Mouse (Mus musculus): ENCODE measurements around the gene Zfp169. TPM values are rescaled to one million over a fixed set of nuclear protein-coding genes. Genes with fewer than 3 reads are reported as not detected.
A peak's percentile ranks its signal among the peaks of the same experiment; 100 is the strongest.

Gene Zfp169
- total RNA-seq (2014; rRNA removed) (15.6 and 46.7 TPM in 2 replicates), polyA plus RNA-seq (2015; fragmentation: Nextera tagmentation; extraction: Ambion mirVana) (2.2 and 3.6 TPM in 2 replicates)

DNA sequence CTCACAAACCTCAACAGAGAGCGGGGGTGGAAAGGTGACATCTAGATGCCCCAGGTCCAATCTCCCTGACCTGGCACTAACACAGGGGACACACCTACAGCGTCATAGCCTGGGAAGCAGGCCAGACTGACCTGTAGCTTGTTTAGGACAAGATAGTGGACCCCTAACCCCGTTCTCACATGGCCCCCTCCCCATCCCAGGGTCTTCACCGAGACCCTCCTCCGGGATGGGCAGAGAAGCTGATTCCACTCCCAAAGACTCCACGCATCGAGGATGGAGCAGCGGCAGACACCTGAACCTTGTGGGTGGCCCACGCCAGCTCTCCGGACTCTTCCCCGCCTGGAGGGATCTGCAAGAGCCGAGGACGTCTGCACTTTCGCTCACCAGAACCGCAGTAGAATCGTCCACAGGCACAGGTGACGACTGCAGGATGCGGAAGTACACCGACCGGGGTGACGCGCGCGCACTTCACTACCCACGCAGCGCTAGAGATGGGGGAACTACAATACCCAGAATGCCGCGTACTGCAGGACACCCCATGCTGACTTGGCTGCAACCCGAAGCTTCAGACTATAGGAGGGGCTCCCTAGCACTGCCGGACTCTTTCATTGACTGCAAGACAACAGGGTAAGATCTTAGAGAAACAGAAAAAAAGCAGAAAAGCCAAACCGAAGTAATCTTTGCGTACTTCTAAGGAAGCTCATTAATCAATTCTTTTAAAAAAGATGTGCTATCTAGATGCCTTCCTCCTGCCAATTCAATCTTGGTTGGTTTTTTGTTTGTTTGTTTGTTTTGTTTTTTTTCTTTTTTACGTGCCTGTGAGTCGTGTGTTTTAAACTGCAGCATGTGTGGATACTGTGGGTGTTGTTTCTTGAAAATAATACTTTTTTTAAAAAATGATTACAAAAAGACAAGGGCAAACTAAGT, at the start of gene Zfp169, which contains the start of gene A830005F24Rik:
Zfp169 (minus strand) TSS at position 449 of the 927 bp plus-strand sequence.
A830005F24Rik (plus strand) TSS at position 568 of the 927 bp plus-strand sequence.
- peak within 1 kb of the TSS; percentile 69 for H3K27ac ChIP-seq (ENCODE audit: low read depth, low read length)
- H3K4me3 ChIP-seq (ENCODE audit: low read depth, low read length) = peak within 1 kb of the TSS; percentile 65
- WGBS = 2% methylated on average over 34 of the region's 34 CpGs
- H3K9me3 ChIP-seq (ENCODE audit: low read length) = no peaks in the 10 kb centered on the region
- peak within 1 kb of the TSS; percentile 83 for H3K9ac ChIP-seq (replicated peaks; ENCODE audit: low read length, poor library complexity, severe bottlenecking)
- H3K27me3 ChIP-seq (ENCODE audit: insufficient read depth, low read length) = no peaks in the 10 kb centered on the region
- no peaks in the 10 kb centered on the region for H3K4me1 ChIP-seq (ENCODE audit: insufficient read depth, low read length)
- TF ChIP-seq CTCF (IDR thresholded peaks at IDR 0.05) = peak; percentile 43
- no peaks in the 10 kb centered on the region for H3K36me3 ChIP-seq (ENCODE audit: insufficient read depth, low read length)
- peak within 1 kb of the TSS; percentile 73 for H3K4me2 ChIP-seq (ENCODE audit: low read depth, low read length, poor library complexity, severe bottlenecking)
- DNase-seq (ENCODE audit: low spot score) (peak; percentile 96), ATAC-seq (ENCODE audit: low FRiP score) (peak; percentile 97)

DNA sequence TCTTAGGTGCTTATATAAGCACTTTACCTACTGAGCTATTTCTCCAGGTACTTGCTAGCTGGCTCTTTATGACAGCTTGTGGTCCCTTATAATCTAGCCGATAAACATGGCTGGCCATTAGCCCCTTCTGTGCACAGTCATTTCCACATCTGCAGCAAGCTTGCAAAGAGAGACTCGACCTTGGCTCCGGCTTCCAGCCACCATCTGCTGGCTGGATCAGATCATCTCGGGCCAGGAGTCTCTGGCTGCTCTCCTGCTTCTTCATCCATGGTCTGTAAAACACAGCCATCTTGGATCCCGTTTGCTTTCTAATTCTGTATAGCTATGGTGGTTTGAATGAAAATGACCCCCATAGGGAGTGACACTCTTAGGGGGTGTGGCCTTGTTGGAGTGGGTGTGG, 49.1 kb upstream of the Zfp169 start:
- H3K27me3 ChIP-seq (ENCODE audit: insufficient read depth, low read length) = no peaks in the 10 kb centered on the region
- no peak overlapping the region for H3K4me2 ChIP-seq (ENCODE audit: low read depth, low read length, poor library complexity, severe bottlenecking)
- TF ChIP-seq CTCF (IDR thresholded peaks at IDR 0.05) = no peak
- H3K4me3 ChIP-seq (ENCODE audit: low read depth, low read length) = no peak overlapping the region
- DNase-seq (ENCODE audit: low spot score) (no peak), ATAC-seq (ENCODE audit: low FRiP score) (no peak)
- H3K36me3 ChIP-seq (ENCODE audit: insufficient read depth, low read length) = no peaks in the 10 kb centered on the region
- no peaks in the 10 kb centered on the region for H3K4me1 ChIP-seq (ENCODE audit: insufficient read depth, low read length)
- H3K27ac ChIP-seq (ENCODE audit: low read depth, low read length) = no peak overlapping the region
- 90% methylated on average over 5 of the region's 5 CpGs for WGBS
- no peak overlapping the region for H3K9ac ChIP-seq (replicated peaks; ENCODE audit: low read length, poor library complexity, severe bottlenecking)
- H3K9me3 ChIP-seq (ENCODE audit: low read length) = no peaks in the 10 kb centered on the region

DNA sequence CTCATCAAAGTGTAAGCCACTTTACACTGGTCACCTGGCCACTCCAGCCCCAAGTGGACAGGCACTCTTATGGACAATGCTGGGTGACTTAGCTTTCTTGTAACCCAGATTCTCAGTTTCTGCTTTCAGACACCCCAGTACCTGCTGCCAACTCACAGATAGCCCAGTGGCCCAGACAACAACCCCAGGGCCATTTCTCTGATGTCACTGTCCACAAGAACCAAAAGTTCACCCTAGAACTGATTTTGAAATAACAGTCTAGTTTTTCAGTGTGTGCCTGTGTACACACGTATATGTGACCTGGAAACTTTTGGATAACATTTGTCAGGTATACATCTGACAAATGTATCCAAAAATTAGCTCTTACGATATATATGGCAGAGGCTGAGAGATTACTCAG, 48.2 kb upstream of the Zfp169 start:
- TF ChIP-seq CTCF (IDR thresholded peaks at IDR 0.05) = no peak
- Histone ChIP-seq H3K27ac (ENCODE audit: low read depth, low read length) (no peak overlapping the region), H3K4me2 (ENCODE audit: low read depth, low read length, poor library complexity, severe bottlenecking) (no peak overlapping the region), H3K4me1 (ENCODE audit: insufficient read depth, low read length) (no peaks in the 10 kb centered on the region), H3K9ac (replicated peaks; ENCODE audit: low read length, poor library complexity, severe bottlenecking) (no peak overlapping the region), H3K36me3 (ENCODE audit: insufficient read depth, low read length) (no peaks in the 10 kb centered on the region), H3K9me3 (ENCODE audit: low read length) (no peaks in the 10 kb centered on the region), H3K27me3 (ENCODE audit: insufficient read depth, low read length) (no peaks in the 10 kb centered on the region), H3K4me3 (ENCODE audit: low read depth, low read length) (no peak overlapping the region)
- 91% methylated on average over 2 of the region's 2 CpGs for WGBS
- DNase-seq (ENCODE audit: low spot score) = no peak
- ATAC-seq (ENCODE audit: low FRiP score) = no peak

DNA sequence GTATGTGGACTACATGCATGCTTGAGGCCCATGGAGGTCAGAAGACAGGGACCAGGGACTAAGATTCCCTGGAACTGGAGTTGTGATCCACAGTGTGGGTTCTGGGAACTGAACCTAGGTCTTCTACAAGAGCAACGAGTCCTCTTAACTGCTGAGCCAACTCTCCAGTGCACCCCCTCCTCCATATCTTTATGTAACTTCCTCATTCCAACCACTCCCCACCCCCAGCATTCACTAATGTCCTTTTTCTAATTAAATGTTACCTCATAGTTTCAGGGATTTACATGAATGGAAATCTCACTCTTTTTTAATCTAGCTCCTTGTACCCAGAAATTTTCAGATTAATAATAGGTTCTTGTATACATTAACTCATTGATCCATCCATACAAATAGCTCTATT, 42.7 kb upstream of the Zfp169 start:
- no peaks in the 10 kb centered on the region for H3K27me3 ChIP-seq (ENCODE audit: insufficient read depth, low read length)
- no peak overlapping the region for H3K27ac ChIP-seq (ENCODE audit: low read depth, low read length)
- no peak overlapping the region for H3K4me2 ChIP-seq (ENCODE audit: low read depth, low read length, poor library complexity, severe bottlenecking)
- no peaks in the 10 kb centered on the region for H3K36me3 ChIP-seq (ENCODE audit: insufficient read depth, low read length)
- no peak overlapping the region for H3K9ac ChIP-seq (replicated peaks; ENCODE audit: low read length, poor library complexity, severe bottlenecking)
- no peaks in the 10 kb centered on the region for H3K9me3 ChIP-seq (ENCODE audit: low read length)
- H3K4me3 ChIP-seq (ENCODE audit: low read depth, low read length) = no peak overlapping the region
- ATAC-seq (ENCODE audit: low FRiP score) (no peak), DNase-seq (ENCODE audit: low spot score) (no peak)
- 95% methylated on average over 1 of the region's 1 CpGs for WGBS
- TF ChIP-seq CTCF (IDR thresholded peaks at IDR 0.05) = no peak
- H3K4me1 ChIP-seq (ENCODE audit: insufficient read depth, low read length) = no peaks in the 10 kb centered on the region

DNA sequence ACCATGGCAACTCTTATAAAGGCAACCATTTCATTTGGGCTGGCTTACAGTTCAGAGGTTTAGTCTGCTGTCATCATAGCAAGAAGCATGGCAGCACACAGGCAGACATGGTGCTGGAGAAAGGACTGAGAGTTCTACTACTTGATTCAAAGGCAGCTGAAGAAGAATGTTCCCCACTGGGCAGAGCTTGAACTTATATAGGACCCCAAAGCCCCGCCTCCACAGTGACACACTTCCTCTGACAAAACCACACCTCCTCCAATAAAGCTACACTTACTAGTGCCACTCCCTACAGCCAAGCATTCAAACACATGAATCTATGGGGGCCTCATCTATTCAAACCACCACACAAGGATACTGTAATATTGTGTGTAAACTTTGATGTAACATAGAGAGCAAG, 41.3 kb upstream of the Zfp169 start:
- Histone ChIP-seq H3K36me3 (ENCODE audit: insufficient read depth, low read length) (no peaks in the 10 kb centered on the region), H3K27ac (ENCODE audit: low read depth, low read length) (no peak overlapping the region), H3K27me3 (ENCODE audit: insufficient read depth, low read length) (no peaks in the 10 kb centered on the region), H3K9ac (replicated peaks; ENCODE audit: low read length, poor library complexity, severe bottlenecking) (no peak overlapping the region), H3K4me3 (ENCODE audit: low read depth, low read length) (no peak overlapping the region), H3K4me1 (ENCODE audit: insufficient read depth, low read length) (no peaks in the 10 kb centered on the region), H3K4me2 (ENCODE audit: low read depth, low read length, poor library complexity, severe bottlenecking) (no peak overlapping the region), H3K9me3 (ENCODE audit: low read length) (no peaks in the 10 kb centered on the region)
- no peak for DNase-seq (ENCODE audit: low spot score)
- no peak for ATAC-seq (ENCODE audit: low FRiP score)
- WGBS = 93% methylated on average over 1 of the region's 1 CpGs
- TF ChIP-seq CTCF (IDR thresholded peaks at IDR 0.05) = no peak

DNA sequence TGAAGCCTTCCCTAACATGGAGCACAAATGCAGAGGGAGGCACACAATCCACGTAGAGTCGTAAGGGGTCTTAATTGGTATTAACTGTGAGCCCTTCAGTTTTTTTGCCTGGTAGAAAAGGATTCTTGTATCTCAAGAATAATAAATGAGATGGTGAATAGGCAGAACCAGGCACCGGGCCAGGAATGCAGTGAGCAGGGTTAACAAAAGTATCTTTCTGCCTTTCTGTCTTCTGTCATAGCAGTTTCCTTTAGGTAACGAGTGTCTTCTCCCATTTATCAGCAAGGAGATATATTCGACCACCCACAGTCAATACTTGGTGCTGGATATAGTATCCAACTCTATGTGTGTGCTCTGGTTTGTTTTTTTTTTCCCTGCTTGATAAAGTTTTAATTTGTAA, 40.3 kb upstream of the Zfp169 start:
- DNase-seq (ENCODE audit: low spot score) (peak; percentile 36), ATAC-seq (ENCODE audit: low FRiP score) (no peak)
- no peak for TF ChIP-seq CTCF (IDR thresholded peaks at IDR 0.05)
- WGBS = 55% methylated on average over 5 of the region's 5 CpGs
- no peak overlapping the region for H3K27ac ChIP-seq (ENCODE audit: low read depth, low read length)
- H3K4me1 ChIP-seq (ENCODE audit: insufficient read depth, low read length) = no peaks in the 10 kb centered on the region
- no peaks in the 10 kb centered on the region for H3K36me3 ChIP-seq (ENCODE audit: insufficient read depth, low read length)
- no peaks in the 10 kb centered on the region for H3K27me3 ChIP-seq (ENCODE audit: insufficient read depth, low read length)
- no peak overlapping the region for H3K9ac ChIP-seq (replicated peaks; ENCODE audit: low read length, poor library complexity, severe bottlenecking)
- H3K9me3 ChIP-seq (ENCODE audit: low read length) = no peaks in the 10 kb centered on the region
- no peak overlapping the region for H3K4me2 ChIP-seq (ENCODE audit: low read depth, low read length, poor library complexity, severe bottlenecking)
- no peak overlapping the region for H3K4me3 ChIP-seq (ENCODE audit: low read depth, low read length)

Data from midbrain, postnatal 0 days (tissue).